Mouse (Mus musculus) kidney, adult 18-20 months (tissue): ENCODE measurements around the gene Pla2g4f.

Experiments used
- DNase-seq: peaks from one replicate; pipeline ENCODE4 v3.0.0; 2021

The Pla2g4f gene

GRCm38 (mm10) chr2:120313976-120314375 is at the start of gene Pla2g4f:
Gene Pla2g4f, minus strand, starts transcription at chr2:120314165.
- no peak for DNase-seq

GRCm38 (mm10) chr2:120360425-120360824 is 46.5 kb upstream of the Pla2g4f start:
- DNase-seq: no peak

GRCm38 (mm10) chr2:120352682-120353646 is 39.0 kb upstream of the Pla2g4f start, which contains the start of gene Vps39:
Gene Vps39, minus strand, starts transcription at chr2:120353137.
- peak; percentile 89 for DNase-seq

- DNase-seq: no peak
These were observed 37.4 kb upstream of the Pla2g4f start for GRCm38 (mm10) chr2:120351321-120351720.

GRCm38 (mm10) chr2:120348120-120348519 is 34.2 kb upstream of the Pla2g4f start:
- peak; percentile 31 for DNase-seq

- no peak for DNase-seq
These were observed 27.8 kb upstream of the Pla2g4f start for GRCm38 (mm10) chr2:120341741-120342140.

- no peak for DNase-seq
These were observed 23.9 kb upstream of the Pla2g4f start for GRCm38 (mm10) chr2:120337886-120338285.

GRCm38 (mm10) chr2:120331575-120331974 is 17.6 kb upstream of the Pla2g4f start:
- no peak for DNase-seq

GRCm38 (mm10) chr2:120315077-120315476 is 1.1 kb upstream of the Pla2g4f start:
- no peak for DNase-seq

- DNase-seq: no peak
These were observed 522 bp upstream of the Pla2g4f start for GRCm38 (mm10) chr2:120314487-120314886.

- no peak for DNase-seq
These were observed 1.6 kb downstream of the Pla2g4f start for GRCm38 (mm10) chr2:120312276-120312825.

- no peak for DNase-seq
These were observed 9.9 kb downstream of the Pla2g4f start for GRCm38 (mm10) chr2:120304113-120304512.

- DNase-seq: no peak
These were observed 12.9 kb downstream of the Pla2g4f start for GRCm38 (mm10) chr2:120301076-120301475.

GRCm38 (mm10) chr2:120299866-120300265 is 14.1 kb downstream of the Pla2g4f start:
- no peak for DNase-seq

- no peak for DNase-seq
These were observed 17.8 kb downstream of the Pla2g4f start for GRCm38 (mm10) chr2:120296160-120296559.

GRCm38 (mm10) chr2:120291471-120292078 is 22.4 kb downstream of the Pla2g4f start:
- DNase-seq: no peak

- DNase-seq: no peak
These were observed 25.0 kb downstream of the Pla2g4f start, which contains the start of gene Pla2g4d for GRCm38 (mm10) chr2:120288995-120289394. Gene Pla2g4d, minus strand, starts transcription at chr2:120289197.

GRCm38 (mm10) chr2:120288401-120288800 is 25.6 kb downstream of the Pla2g4f start:
- DNase-seq: no peak

GRCm38 (mm10) chr2:120285639-120286038 is 28.3 kb downstream of the Pla2g4f start:
- no peak for DNase-seq

- DNase-seq: no peak
These were observed 29.3 kb downstream of the Pla2g4f start for GRCm38 (mm10) chr2:120284705-120285104.

- no peak for DNase-seq
These were observed 29.9 kb downstream of the Pla2g4f start for GRCm38 (mm10) chr2:120284094-120284493.

GRCm38 (mm10) chr2:120283550-120283949 is 30.4 kb downstream of the Pla2g4f start:
- DNase-seq: no peak

GRCm38 (mm10) chr2:120281221-120281620 is 32.7 kb downstream of the Pla2g4f start:
- no peak for DNase-seq

- peak; percentile 63 for DNase-seq
These were observed 34.0 kb downstream of the Pla2g4f start for GRCm38 (mm10) chr2:120279961-120280360.
